Mouse (Mus musculus): ENCODE measurements at regions not wholly inside any gene's neighbourhood (a gene's known extent, or its start where the extent isn't known, plus 50 kb on each side); places are given as distances from the start of the nearest gene placed in this dataset.
A peak's percentile ranks its signal among the peaks of the same experiment; 100 is the strongest.
"Not testable (repeated sequence)": the region's sequence is repeated elsewhere in the genome, so short reads cannot be mapped to it uniquely, and the experiment has no call there.

GRCm38 (mm10) chr12:119708715-119709114 lies 236.9 kb upstream of the Tmem196 start:
- not testable (repeated sequence) for DNase-seq (ENCODE audit: low read depth, low spot score)

DNA sequence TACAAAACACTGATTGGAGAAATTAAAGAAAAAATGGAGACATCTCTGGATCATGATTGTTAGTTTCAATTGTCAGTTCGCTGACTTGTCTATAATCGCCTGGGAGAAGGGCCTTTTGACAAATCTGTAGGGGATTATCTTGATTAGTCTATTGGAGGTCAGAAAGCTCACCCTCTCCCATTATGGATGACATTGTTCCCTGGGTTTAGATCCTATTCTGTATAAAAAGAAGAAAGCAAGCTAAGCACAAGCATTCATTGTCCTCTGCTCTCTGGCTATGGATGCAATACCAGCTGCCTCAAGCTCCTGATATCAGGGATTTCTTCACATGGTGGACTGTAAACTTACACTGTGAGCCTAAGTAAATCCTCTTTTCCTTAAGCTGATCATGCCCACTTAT lies 214.8 kb upstream of the Tmem196 start:
- no peak for DNase-seq (ENCODE audit: low read depth, low spot score)

GRCm38 (mm10) chr12:119762580-119762979 lies 183.0 kb upstream of the Tmem196 start:
- DNase-seq (ENCODE audit: low read depth, low spot score) = no peak

DNA sequence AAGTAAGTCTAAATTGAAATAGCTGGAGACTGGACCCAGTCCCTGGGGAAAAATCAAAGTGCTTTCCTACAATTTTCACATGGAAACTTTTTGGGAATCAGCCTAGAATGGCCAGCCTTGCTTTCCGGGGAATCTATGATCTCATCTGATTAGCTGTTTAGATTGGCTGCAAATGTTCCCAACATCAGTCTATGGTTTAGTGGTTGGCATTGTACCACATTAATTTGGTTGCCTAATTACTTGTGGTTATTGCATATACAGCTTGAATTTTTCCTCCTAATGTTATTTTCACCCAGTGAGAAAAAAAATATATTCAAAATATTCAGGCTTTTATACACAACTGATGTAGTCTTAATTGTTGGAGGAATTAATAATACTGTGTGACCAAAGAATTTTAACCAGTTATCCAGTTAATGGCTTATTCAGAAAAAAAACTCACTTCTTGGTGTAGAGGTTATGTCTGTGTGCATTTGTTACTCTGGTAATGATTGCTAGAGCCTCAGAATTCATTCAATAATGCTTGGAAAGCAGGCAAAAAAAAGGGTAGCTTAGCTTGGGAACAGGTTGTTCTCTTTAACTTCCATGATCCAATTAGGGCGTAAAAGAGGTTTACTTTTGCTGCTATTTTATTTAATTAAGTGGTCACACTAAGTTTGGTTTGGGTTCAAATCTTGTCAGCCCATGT lies 182.2 kb upstream of the Tmem196 start:
- no peak for DNase-seq (ENCODE audit: low read depth, low spot score)

GRCm38 (mm10) chr12:119777559-119777958 lies 168.1 kb upstream of the Tmem196 start:
- no peak for DNase-seq (ENCODE audit: low read depth, low spot score)

GRCm38 (mm10) chr12:119807692-119808091 lies 137.9 kb upstream of the Tmem196 start:
- DNase-seq (ENCODE audit: low read depth, low spot score) = no peak

DNA sequence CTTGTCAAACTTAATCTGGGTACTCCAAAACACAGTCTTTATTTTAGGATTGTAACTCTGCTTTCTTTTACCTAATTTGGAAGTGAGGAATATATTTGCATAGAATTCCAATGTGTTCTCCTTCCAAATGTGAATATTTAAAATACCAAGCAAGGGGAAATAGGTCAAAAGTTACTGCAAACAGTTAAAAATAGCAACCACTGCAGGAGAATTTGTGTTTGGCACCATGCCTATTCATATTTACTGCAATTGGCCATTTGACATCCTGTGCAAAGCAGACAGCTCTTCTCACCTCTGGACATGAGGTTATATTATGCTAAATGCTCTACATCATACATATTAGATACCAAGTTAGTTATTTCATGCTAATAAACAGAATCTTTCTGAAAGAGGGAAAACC lies 129.4 kb upstream of the Tmem196 start:
- DNase-seq (ENCODE audit: low read depth, low spot score) = no peak

- peak; percentile 10 for DNase-seq (ENCODE audit: low read depth, low spot score)
These were observed 106.5 kb upstream of the Tmem196 start for GRCm38 (mm10) chr12:119839119-119839518.

DNA sequence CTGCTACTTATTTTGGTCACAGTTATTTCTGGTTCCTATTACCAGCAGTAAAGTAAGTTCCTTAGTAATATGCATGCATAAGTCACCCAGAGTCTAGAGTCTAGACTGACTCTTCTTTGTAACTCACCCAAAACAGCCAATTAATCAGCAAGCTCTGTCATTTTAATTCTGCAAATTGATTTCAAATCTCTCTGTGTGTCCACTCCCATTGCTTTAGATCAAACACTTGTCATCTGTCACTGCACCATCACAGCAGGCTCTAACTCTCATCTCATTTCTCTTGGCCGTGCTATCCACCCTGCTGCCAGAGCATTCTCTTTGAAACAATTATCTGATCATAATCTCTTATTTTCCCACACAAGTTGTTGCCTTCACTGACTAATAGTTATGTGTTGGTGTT lies 63.9 kb upstream of the Tmem196 start:
- DNase-seq (ENCODE audit: low read depth, low spot score) = no peak

- DNase-seq (ENCODE audit: low read depth, low spot score) = no peak
These were observed 55.6 kb upstream of the Tmem196 start for GRCm38 (mm10) chr12:119890030-119890429.
